Mouse (Mus musculus): Measurements from ENCODE around the gene Mme. TPM values are rescaled to one million over a fixed set of nuclear protein-coding genes. Genes with fewer than 3 reads are reported as not detected.

Mme gene
- total RNA-seq, 1 experiment from 2014 or later = 39.4 TPM

- DNase-seq = no peak
Observed at GRCm38 (mm10) chr3:63350704-63351103, 109.4 kb downstream of the Mme start.

- DNase-seq = no peak
Observed at GRCm38 (mm10) chr3:63351680-63352260, 110.4 kb downstream of the Mme start.

- no peak for DNase-seq
Observed at GRCm38 (mm10) chr3:63359512-63359911, 118.2 kb downstream of the Mme start.

- peak; percentile 4 for DNase-seq
Observed at GRCm38 (mm10) chr3:63384989-63385388, 143.7 kb downstream of the Mme start.

- no peak for DNase-seq
Observed at GRCm38 (mm10) chr3:63390774-63391173, 149.4 kb downstream of the Mme start.

GRCm38 (mm10) chr3:63391348-63391747 lies 150.0 kb downstream of the Mme start:
- no peak for DNase-seq

- DNase-seq = peak; percentile 4
Observed at GRCm38 (mm10) chr3:63394424-63394941, 153.1 kb downstream of the Mme start.

GRCm38 (mm10) chr3:63398171-63398570 lies 156.8 kb downstream of the Mme start:
- no peak for DNase-seq

- DNase-seq = no peak
Observed at GRCm38 (mm10) chr3:63406438-63406837, 165.1 kb downstream of the Mme start.

- no peak for DNase-seq
Observed at GRCm38 (mm10) chr3:63411006-63411405, 169.7 kb downstream of the Mme start.

GRCm38 (mm10) chr3:63412220-63412937 lies 171.0 kb downstream of the Mme start:
- no peak for DNase-seq

- no peak for DNase-seq
Observed at GRCm38 (mm10) chr3:63413046-63413911, 171.9 kb downstream of the Mme start.

- DNase-seq = peak; percentile 36
Observed at GRCm38 (mm10) chr3:63417284-63417683, 175.9 kb downstream of the Mme start.

- peak; percentile 35 for DNase-seq
Observed at GRCm38 (mm10) chr3:63417758-63418157, 176.4 kb downstream of the Mme start.

- no peak for DNase-seq
Observed at GRCm38 (mm10) chr3:63423552-63423951, 182.2 kb downstream of the Mme start.

Other genes starting within 250 kb of the Mme start
- gene Gm34302, start 242.3 kb downstream of the Mme start, total RNA-seq (2021) = not detected in 2 replicates

Measured in adrenal gland, postnatal 14 days (tissue).